Mouse (Mus musculus) heart, postnatal 0 days (tissue): ENCODE measurements at regions not wholly inside any gene's neighbourhood (a gene's known extent, or its start where the extent isn't known, plus 50 kb on each side); places are given as distances from the start of the nearest gene placed in this dataset.

ENCODE experiments used
- CTCF ChIP-seq: IDR thresholded peaks from 2 replicates; pipeline ENCODE4 v1.5.1; 2016; ENCODE audit warnings: antibody characterized with exemption, control low read depth, low read depth
- EP300 ChIP-seq: IDR thresholded peaks from 2 replicates; pipeline ENCODE4 v1.6.1; 2016; ENCODE audit warnings: antibody characterized with exemption, low read depth

- TF ChIP-seq EP300: no peak
- no peak for TF ChIP-seq CTCF
Measured at GRCm38 (mm10) chr5:111965311-111965710, 231.6 kb downstream of the Gm26897 start.
